Comparison of ENCODE assay signal across 8 mouse cellular contexts in the genomic region with DNA sequence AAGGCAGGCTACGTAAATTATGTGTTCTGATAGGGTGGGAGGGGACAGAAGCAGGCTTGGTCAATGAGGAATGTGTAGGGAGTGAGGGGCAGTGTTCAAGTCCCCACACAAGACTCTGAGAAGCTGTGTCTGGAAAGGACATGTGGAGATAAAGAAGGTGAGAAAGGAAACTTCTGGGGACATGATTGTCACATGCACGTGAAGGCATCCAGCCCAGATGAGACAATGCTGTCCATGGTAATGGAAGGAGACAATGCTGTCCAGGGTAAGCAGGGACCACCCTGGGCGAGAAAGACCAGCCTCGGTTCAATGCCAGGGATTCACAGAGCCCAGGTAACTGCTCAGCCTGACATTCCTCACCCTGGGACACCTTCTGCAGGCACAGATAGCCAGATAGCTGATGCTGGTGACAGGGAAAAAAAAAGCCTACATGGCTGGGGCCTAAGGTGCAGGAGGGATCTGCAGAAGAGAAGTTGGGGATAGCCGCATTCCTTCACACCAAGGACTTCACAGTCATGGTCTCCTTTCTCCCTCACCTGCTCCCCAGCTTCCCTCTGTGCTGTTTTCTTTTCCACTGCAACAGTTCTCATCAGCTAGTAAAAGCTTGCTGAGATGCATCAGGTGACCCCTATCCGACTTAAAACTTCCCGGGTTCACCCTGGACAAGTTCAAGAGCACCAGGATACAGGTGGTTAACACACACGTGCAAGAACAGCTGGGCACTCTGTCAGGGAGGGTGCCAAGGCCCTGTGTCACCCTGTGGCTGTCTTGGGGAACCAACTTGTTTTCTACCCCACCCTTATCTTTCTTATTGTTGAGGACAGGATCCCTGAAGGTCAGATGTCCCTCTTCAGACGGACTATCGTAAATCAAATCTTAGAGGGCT. TPM values are rescaled to one million over a fixed set of nuclear protein-coding genes. Genes with fewer than 3 reads are reported as not detected.
DNase-seq lines count a peak whose midpoint lies in the region; ATAC-seq and TF ChIP-seq lines count a peak whose summit lies in the region.

No protein-coding gene starts in this region.

- H3K4me3 ChIP-seq in heart, adult 2 months: peak overlapping the region; percentile 48
- no peak overlapping the region for H3K4me3 ChIP-seq in neural tube, embryonic 11.5 days (ENCODE audit: low read depth, low read length)
- H3K4me3 ChIP-seq in liver, embryonic 14.5 days (ENCODE audit: insufficient read depth in 1 of 2, low read depth in 2 of 2, low read length in 2 of 2): peak overlapping the region; percentile 63 to 64; a peak in 3 of 4 replicates

- H3K4me1 ChIP-seq in heart, adult 2 months (ENCODE audit: control insufficient read depth, insufficient read depth, low read length): peaks cover 8% of the 10 kb centered on the region
- peaks cover 10% of the 10 kb centered on the region for H3K4me1 ChIP-seq in neural tube, embryonic 11.5 days (ENCODE audit: control insufficient read depth, insufficient read depth, low read length)
- peaks cover 17 to 28% of the 10 kb centered on the region in 2 experiments for H3K4me1 ChIP-seq in liver, embryonic 14.5 days (replicated peaks; ENCODE audit: control insufficient read depth in 2 of 2, insufficient read depth in 2 of 2, low read length in 1 of 2)

- peak overlapping the region; percentile 37 for H3K4me2 ChIP-seq in neural tube, embryonic 11.5 days (ENCODE audit: low read depth)
- peak overlapping the region; percentile 96 for H3K4me2 ChIP-seq in liver, embryonic 14.5 days (ENCODE audit: low read depth)

- ATAC-seq in neural tube, embryonic 11.5 days (ENCODE audit: insufficient read depth, low FRiP score, low TSS enrichment): no peak
- no peak for ATAC-seq in liver, embryonic 14.5 days (ENCODE audit: insufficient read depth)

- peak in 1 of 2 experiments; percentile 19 for DNase-seq in heart, adult 2 months
- no peak for DNase-seq in heart, postnatal 4 days
- peak; percentile 13 for DNase-seq in neural tube, embryonic 11.5 days (ENCODE audit: low spot score)
- DNase-seq in neural tube, embryonic 10.5 days (ENCODE audit: extremely low spot score, low spot score): no peak
- no peak for DNase-seq in liver, embryonic 14.5 days (ENCODE audit: low read depth in 3 of 3, low spot score in 3 of 3)
- DNase-seq in right cerebral cortex, adult 18-20 months: no peak
- DNase-seq in layer of hippocampus, postnatal 25 days (ENCODE audit: extremely low spot score in 1 of 2, low spot score in 1 of 2): no peak
- DNase-seq in urinary bladder, postnatal 10 days (ENCODE audit: low spot score): no peak

- H3K27ac ChIP-seq in heart, adult 2 months: peak overlapping the region; percentile 49; the same call in 1 of the 2 replicates
- no peak overlapping the region for H3K27ac ChIP-seq in neural tube, embryonic 11.5 days (ENCODE audit: low read depth, low read length)
- H3K27ac ChIP-seq in liver, embryonic 14.5 days: no peak overlapping the region

- no peaks in the 10 kb centered on the region for H3K27me3 ChIP-seq in heart, adult 2 months (ENCODE audit: control insufficient read depth, insufficient read depth, low read length)
- H3K27me3 ChIP-seq in neural tube, embryonic 11.5 days (ENCODE audit: control insufficient read depth, insufficient read depth, low read length): peaks cover 2% of the 10 kb centered on the region; the same call in 1 of the 2 replicates
- no peaks in the 10 kb centered on the region for H3K27me3 ChIP-seq in liver, embryonic 14.5 days (ENCODE audit: control insufficient read depth, insufficient read depth, low read length)

- WGBS in heart, adult 2 months: 75% methylated on average over 10 of the region's 10 CpGs
- WGBS in neural tube, embryonic 11.5 days: 67% methylated on average over 10 of the region's 10 CpGs
- 64% methylated on average over 10 of the region's 10 CpGs for WGBS in liver, embryonic 14.5 days (ENCODE audit: insufficient replicate concordance)

- no peak for TF ChIP-seq POLR2A in heart, adult 2 months (IDR thresholded peaks at IDR 0.05; ENCODE audit: insufficient read depth, low read depth, low read length)

- no peak for TF ChIP-seq EP300 in heart, adult 2 months (IDR thresholded peaks at IDR 0.05; ENCODE audit: insufficient read depth, low read depth, low read length)
- TF ChIP-seq EP300 in liver, embryonic 14.5 days (IDR thresholded peaks at IDR 0.05; ENCODE audit: low read depth): no peak

- H3K79me2 ChIP-seq in heart, adult 2 months (replicated peaks; ENCODE audit: control insufficient read depth, insufficient read depth, low read length): no peaks in the 10 kb centered on the region

- TF ChIP-seq CTCF in heart, adult 2 months (IDR thresholded peaks at IDR 0.05): no peak
- no peak for TF ChIP-seq CTCF in liver, embryonic 14.5 days (IDR thresholded peaks at IDR 0.05; ENCODE audit: low read depth)

- H3K9ac ChIP-seq in heart, adult 2 months (ENCODE audit: low read depth, low read length): no peak overlapping the region
- no peak overlapping the region for H3K9ac ChIP-seq in neural tube, embryonic 11.5 days (ENCODE audit: low read length)
- H3K9ac ChIP-seq in liver, embryonic 14.5 days (replicated peaks): peak overlapping the region; percentile 79

- no peaks in the 10 kb centered on the region for H3K36me3 ChIP-seq in heart, adult 2 months (ENCODE audit: control insufficient read depth, insufficient read depth, low read length)
- H3K36me3 ChIP-seq in neural tube, embryonic 11.5 days (ENCODE audit: control insufficient read depth, insufficient read depth, low read length): no peaks in the 10 kb centered on the region
- no peaks in the 10 kb centered on the region for H3K36me3 ChIP-seq in liver, embryonic 14.5 days (replicated peaks; ENCODE audit: control insufficient read depth, insufficient read depth, low read depth)

- H3K9me3 ChIP-seq in neural tube, embryonic 11.5 days (ENCODE audit: control insufficient read depth, low read length): no peaks in the 10 kb centered on the region
- H3K9me3 ChIP-seq in liver, embryonic 14.5 days (ENCODE audit: control insufficient read depth, low read length): no peaks in the 10 kb centered on the region

- intact Hi-C loops in heart, adult 2 months (cut with DNase I): loop anchor here (2.0 kb wide), 1 partner anchor 82 kb away; a partner anchor contains a TSS

RNA-seq across cellular contexts. Expression of a gene that starts 21.9 kb away (rescaled TPM):
- 1 to 10 TPM; 1.3 to 1.6 TPM for total RNA-seq in heart, adult 2 months (2021)
- polyA plus RNA-seq in heart, adult 2 months (2012; rRNA removed): 1.6 and 1.9 TPM in 2 replicates
- total RNA-seq in heart, postnatal 4 days (2021): 1 to 10 TPM; 1.8 to 2.0 TPM
- 0.18 and 0.77 TPM in 2 replicates for polyA plus RNA-seq in neural tube, embryonic 11.5 days (2014; fragmentation: Nextera tagmentation; extraction: Ambion mirVana)
- polyA plus RNA-seq in liver, embryonic 14.5 days (2012; rRNA removed): 1.1 and 1.6 TPM in 2 replicates
- 1.8 and 1.9 TPM in 2 replicates for polyA plus RNA-seq in liver, embryonic 14.5 days (2014; fragmentation: Nextera tagmentation; extraction: Ambion mirVana)
- total RNA-seq in layer of hippocampus, postnatal 25 days (2021): 1 to 10 TPM; 1.8 to 1.9 TPM
